Mouse (Mus musculus): ENCODE results near the gene Slc25a26. TPM values are rescaled to one million over a fixed set of nuclear protein-coding genes. Genes with fewer than 3 reads are reported as not detected.
A peak's percentile ranks its signal among the peaks of the same experiment; 100 is the strongest.

The Slc25a26 gene
- total RNA-seq, 4 experiments from 2014 or later, result 15.3 to 21.1 (median 19.3) TPM

GRCm38 (mm10) chr6:94635343-94635742 lies 135.2 kb downstream of the Slc25a26 start:
- no peak for DNase-seq (ENCODE audit: low spot score in 2 of 2)

DNA sequence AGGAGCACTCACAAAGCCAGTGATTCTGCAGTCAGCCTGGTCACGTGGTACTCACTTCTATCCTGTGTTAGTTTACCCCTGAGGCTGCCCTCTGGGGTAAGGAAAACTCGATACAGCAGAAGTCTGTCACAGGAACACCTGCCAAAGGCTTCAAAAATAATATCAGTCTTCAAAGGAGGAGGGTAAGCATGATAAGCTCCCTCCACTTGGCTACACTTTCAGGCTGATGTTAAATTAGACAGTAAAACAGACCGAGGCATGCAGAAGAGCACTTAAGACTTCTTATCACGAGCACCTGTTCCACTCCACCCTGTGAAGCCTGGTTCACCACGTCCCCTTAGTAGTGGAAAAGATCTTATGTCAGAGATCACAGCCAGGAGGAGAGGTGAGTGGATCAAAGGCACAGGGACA lies 136.9 kb downstream of the Slc25a26 start:
- DNase-seq (ENCODE audit: low spot score in 2 of 2), result no peak

DNA sequence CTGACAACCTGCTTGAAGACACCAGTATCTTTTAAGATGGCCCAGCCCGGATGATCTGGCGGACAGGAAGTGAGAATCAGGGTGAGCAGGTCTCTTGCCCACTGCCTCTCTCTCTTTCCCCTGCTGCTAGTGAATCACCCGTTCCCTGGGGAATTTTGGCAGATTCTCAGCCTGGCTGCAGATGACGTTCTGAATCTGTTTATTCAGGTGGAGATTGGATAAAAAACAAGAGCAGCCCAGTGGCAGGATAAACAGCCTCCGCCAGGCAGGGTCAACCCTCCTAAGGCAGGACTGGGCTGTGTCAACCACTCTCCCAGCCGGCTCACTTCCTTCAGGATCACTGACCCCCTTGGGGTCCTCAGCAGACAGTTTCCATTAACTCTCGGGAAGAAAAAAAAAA lies 140.2 kb downstream of the Slc25a26 start:
- DNase-seq (ENCODE audit: low spot score in 2 of 2), result peak; percentile 34 to 44

DNA sequence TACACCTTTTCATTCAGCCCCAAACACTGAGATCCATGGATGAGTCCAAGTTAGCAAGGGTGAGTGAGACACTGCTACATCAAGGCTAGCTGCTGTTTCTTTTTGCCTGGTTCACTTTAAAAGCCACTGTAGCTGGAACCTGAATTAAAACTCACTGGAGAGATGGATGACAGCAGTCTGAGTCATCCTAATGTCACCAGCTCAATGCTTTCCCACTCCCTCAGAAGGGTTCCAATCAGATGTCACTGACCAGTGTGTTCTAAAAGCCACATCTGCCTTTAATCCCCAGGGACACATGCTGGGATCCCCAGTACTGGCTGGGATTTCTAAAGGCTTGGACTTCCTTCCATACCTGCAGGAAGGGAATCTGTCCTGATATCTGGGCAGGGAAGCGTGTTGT lies 141.9 kb downstream of the Slc25a26 start:
- no peak for DNase-seq (ENCODE audit: low spot score in 2 of 2)

GRCm38 (mm10) chr6:94643989-94644388 lies 143.9 kb downstream of the Slc25a26 start:
- no peak for DNase-seq (ENCODE audit: low spot score in 2 of 2)

DNA sequence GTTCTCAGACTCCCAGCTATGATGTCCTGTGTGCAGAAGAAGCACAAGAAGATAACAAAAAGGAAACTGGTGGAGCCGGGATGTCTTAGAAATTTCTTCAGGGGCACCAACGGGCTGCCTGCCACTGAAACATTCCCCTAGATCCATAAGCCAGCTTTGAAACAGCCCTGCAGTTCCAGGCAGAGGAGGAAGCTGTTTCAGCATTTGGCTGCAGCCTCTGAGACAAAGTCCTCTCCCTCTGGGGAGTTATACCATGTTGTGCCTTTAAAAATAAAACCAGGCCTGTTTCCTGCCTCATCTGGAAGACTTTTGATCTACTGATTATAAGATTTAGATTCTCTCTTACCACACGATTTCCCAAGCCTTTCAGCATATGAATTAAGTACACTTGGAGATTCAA lies 144.5 kb downstream of the Slc25a26 start:
- DNase-seq (ENCODE audit: low spot score in 2 of 2), result no peak

- no peak for DNase-seq (ENCODE audit: low spot score in 2 of 2)
Measured at GRCm38 (mm10) chr6:94645723-94646122, 145.6 kb downstream of the Slc25a26 start.

GRCm38 (mm10) chr6:94646274-94646863 lies 146.2 kb downstream of the Slc25a26 start:
- DNase-seq (ENCODE audit: low spot score in 2 of 2), result no peak

GRCm38 (mm10) chr6:94646902-94647301 lies 146.8 kb downstream of the Slc25a26 start:
- no peak for DNase-seq (ENCODE audit: low spot score in 2 of 2)

DNA sequence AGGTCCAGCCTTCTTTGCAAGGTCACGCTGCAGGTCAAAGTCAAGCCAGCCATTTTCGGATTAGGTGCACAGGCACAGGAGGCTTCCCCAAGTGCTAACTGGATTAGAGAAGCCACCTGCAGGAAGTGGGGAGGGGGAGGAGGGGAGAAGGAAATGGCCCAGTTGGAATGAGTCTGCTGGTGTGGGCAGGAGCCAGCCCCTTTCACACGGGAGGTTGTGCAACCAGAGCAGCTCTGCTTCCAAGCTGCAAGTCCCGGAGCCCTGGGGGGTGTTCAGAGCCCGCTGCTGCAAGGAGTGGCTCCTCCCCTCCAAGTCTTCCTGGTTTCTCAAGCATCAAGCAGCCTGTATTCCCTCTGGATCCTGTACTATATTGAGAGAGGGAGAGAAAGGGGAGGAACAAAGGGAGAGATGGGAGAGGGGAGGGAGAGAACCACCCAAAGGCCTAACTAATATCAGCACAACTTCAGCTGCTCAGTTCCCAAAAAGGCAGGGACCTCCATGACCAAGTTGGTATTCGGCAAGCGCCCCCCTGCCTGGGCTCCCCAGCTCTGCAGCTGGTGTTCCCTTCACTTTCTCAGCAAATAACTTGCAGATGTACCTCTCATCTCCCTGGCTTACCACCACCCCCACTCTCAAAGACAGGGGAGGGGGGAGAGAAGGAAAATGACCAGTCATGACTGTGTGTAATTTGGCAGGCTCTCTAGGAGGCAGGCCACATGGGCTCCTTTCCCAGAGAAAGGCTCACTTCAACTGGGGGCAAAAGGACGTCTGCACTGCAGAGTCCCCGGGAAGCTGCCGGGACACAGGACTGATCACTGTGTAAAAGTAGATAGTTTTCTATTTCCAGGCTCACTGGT lies 147.7 kb downstream of the Slc25a26 start:
- DNase-seq (ENCODE audit: low spot score in 2 of 2), result peak; percentile 32 to 59

DNA sequence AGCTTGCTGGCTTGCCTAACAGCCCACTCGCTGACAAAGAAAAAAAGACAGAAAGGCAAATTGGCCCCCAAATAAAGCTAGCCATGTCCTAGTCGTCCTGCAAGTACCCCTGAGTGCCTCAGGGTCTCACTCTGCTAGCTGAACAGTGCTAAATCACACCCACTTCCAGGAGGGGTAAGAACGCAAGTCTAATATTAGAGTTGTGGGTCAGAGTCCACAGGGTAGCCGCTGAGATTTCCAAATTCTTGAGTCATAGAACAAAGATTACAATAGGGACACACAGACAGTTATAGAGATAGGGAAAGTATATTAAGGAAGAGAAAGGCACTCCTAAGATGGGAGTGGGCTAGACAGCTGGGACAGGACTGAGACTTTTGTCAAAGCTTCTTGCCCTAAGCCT lies 148.4 kb downstream of the Slc25a26 start:
- no peak for DNase-seq (ENCODE audit: low spot score in 2 of 2)

DNA sequence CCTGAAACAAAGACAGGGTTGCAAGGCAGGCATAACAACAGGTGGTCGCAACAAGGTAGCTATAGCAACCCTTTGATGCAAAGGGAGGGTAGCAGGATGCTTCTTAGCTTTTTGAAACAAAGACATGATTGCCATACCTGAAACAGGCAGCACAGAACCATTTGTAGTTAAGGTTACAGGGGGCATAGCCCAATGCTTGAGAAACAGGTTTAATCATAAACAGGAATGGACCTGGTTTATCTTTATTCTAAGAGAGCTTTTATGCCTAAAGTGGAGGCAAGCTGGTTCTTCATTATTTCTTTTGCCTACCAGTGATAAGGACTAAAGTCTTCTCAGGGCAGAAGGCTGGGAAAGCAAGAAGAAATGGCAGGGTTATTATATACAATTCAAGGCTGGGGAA lies 149.5 kb downstream of the Slc25a26 start:
- no peak for DNase-seq (ENCODE audit: low spot score in 2 of 2)

DNA sequence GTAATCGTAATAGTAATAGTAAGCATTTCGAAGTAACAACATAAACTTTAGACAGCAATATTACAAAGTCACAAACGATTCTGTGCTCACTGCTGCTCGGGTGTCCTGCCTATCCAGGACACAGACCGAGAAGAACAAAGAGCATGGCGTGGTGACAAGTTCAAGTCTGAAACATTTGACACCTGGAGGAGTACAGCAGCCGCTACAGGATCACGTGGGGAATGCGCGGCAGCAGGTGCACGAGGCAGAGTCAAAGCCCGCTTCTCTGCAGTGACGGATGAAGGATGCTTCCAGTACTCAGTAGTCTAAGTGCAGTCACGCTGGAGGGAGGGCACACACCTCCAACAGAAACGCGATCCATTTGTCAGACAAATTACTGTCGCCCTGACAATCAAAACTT lies 151.4 kb downstream of the Slc25a26 start:
- no peak for DNase-seq (ENCODE audit: low spot score in 2 of 2)

GRCm38 (mm10) chr6:94652659-94653213 lies 152.6 kb downstream of the Slc25a26 start:
- no peak for DNase-seq (ENCODE audit: low spot score in 2 of 2)

DNA sequence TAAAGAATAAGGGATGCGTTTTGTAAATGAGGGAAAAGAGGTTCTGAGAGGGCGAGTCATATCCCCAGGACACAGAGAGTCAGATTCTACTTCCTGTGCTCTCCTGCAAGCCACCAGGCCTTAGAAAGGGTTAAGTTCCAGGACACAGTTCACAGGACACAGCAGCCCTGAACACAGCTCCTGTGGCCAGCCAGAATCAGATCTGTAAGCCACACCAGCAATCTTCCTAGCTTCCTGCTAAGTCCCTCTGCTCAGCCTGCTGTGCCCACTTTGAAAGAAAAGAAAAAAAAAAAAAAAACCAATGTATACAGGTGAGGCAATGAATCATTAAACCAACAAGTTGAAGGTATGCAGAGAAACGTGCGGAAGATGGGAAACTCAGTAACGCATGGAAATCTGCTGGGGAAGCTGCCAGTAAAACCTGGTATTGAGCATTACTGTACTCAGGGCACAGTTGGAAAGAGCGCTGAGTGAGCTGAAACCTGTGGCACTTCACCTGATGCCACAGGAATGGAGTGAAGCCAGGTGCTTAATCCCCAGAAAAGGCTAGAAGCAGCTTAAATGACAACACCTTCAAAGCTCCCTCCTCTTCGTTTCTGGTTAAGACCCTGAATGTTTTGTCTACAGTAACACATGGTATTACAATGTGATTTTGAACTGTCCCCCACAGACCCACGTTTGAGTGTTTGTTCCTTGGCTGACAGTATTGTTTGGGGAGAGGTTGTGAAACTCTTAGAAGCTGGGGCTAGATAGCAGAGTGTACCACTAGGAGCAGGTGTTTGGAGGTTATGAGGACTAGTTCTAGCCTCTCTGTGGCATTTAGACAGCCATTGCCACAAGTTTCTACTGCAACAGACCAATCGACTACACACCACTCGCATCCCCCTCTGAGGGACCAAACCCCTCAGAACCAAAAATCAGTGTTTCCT lies 153.5 kb downstream of the Slc25a26 start:
- no peak for DNase-seq (ENCODE audit: low spot score in 2 of 2)

Small RNA genes within 50 kb of the gene (microRNA-seq; reads per million reads assigned to microRNA genes)
- gene Mir7041, result 0 to 1.5 reads per million in 2 experiments

Other genes starting within 250 kb of the Slc25a26 start
- gene Magi1, start 216.4 kb upstream of the Slc25a26 start, total RNA-seq (2022), result 10 to 100 TPM; 48.5 to 57.3 (median 49.5) TPM
- 10 to 100 TPM; 25.4 to 44.9 (median 33.5) TPM for gene Lrig1, start 199.8 kb downstream of the Slc25a26 start, total RNA-seq (2022)